Mouse (Mus musculus): ENCODE data around the gene Taar5.
A peak's percentile ranks its signal among the peaks of the same experiment; 100 is the strongest.

- TF ChIP-seq CTCF (IDR thresholded peaks at IDR 0.05; ENCODE audit: extremely low read depth, insufficient read length, insufficient replicate concordance, low read depth, low read length) (peak; percentile 85; the same call in 1 of the 2 replicates), POLR2A (IDR thresholded peaks at IDR 0.05; ENCODE audit: low read depth, low read length) (no peak)
These were observed 8.6 kb downstream of the Taar5 start for GRCm38 (mm10) chr10:23978901-23979705.

Data from small intestine, adult 2 months (tissue).